Mouse (Mus musculus): ENCODE data around the gene Ppat. TPM values are rescaled to one million over a fixed set of nuclear protein-coding genes. Genes with fewer than 3 reads are reported as not detected.
A peak's percentile ranks its signal among the peaks of the same experiment; 100 is the strongest.
"Not testable (repeated sequence)": the region's sequence is repeated elsewhere in the genome, so short reads cannot be mapped to it uniquely, and the experiment has no call there.

Ppat gene
- polyA plus RNA-seq, 1 experiment from 2014 or later, result 73.0 TPM

DNA sequence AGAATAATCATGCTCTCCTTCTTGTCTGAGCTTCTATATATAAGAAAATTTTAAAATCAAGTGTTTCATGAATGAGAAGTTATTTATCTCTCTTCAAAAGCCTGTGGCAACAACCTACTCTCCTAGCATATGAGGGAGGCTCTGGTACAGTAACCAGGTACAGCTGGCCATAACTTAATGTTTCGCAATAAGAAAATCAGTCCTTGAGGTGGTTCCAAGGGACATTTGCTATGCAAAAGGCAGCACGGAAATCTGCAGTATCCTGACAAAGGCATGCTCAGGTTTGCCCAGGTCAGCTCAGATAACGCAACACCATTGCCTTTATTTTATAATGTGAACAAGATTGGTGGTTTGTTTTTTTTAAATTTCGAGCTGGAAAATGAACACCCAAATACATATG, 9.4 kb downstream of the Ppat start:
- Histone ChIP-seq H3K27me3 (replicated peaks; ENCODE audit: control insufficient read depth, insufficient read depth, low read length) (no peaks in the 10 kb centered on the region), H3K9ac (ENCODE audit: low read depth, low read length) (no peak overlapping the region), H3K4me3 (ENCODE audit: low read depth, low read length) (no peak overlapping the region), H3K4me1 (replicated peaks; ENCODE audit: control insufficient read depth, insufficient read depth, low read length) (peaks cover 3% of the 10 kb centered on the region; the same call in 1 of the 2 replicates), H3K9me3 (ENCODE audit: control insufficient read depth, low read length) (peaks cover 4% of the 10 kb centered on the region; the same call in 1 of the 2 replicates), H3K36me3 (ENCODE audit: control insufficient read depth, insufficient read depth, low read length) (peaks cover 30% of the 10 kb centered on the region), H3K27ac (ENCODE audit: low read depth, low read length) (no peak overlapping the region), H3K4me2 (no peak overlapping the region)
- WGBS, result 88% methylated on average over 4 of the region's 4 CpGs
- ATAC-seq (replicated peaks; ENCODE audit: low FRiP score), result no peak
- no peak for DNase-seq (ENCODE audit: low spot score)

DNA sequence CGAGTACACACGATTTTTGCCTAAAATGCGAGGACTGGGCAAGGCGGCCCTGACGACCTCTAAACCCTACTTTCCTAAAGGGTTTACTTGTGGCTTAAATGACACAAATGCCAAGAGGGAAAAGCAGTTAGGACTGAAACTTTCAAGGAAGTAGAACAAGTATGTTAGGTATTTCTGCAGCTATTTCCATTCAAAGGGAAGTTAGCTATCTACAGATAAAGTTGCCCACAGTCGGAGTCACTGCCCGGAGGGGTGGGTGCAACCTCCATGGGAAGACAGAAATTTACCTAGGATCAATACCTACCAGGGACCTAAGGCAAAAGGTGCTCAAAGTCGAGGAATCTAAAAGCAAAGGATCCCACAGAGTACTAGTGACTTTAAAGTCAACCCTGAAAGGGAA, 11.7 kb downstream of the Ppat start:
- peaks cover 24% of the 10 kb centered on the region for H3K36me3 ChIP-seq (ENCODE audit: control insufficient read depth, insufficient read depth, low read length)
- H3K4me3 ChIP-seq (ENCODE audit: low read depth, low read length), result no peak overlapping the region
- no peaks in the 10 kb centered on the region for H3K27me3 ChIP-seq (replicated peaks; ENCODE audit: control insufficient read depth, insufficient read depth, low read length)
- H3K4me2 ChIP-seq, result no peak overlapping the region
- 86% methylated on average over 8 of the region's 8 CpGs for WGBS
- H3K27ac ChIP-seq (ENCODE audit: low read depth, low read length), result no peak overlapping the region
- no peak for ATAC-seq (replicated peaks; ENCODE audit: low FRiP score)
- no peaks in the 10 kb centered on the region for H3K4me1 ChIP-seq (replicated peaks; ENCODE audit: control insufficient read depth, insufficient read depth, low read length)
- H3K9me3 ChIP-seq (ENCODE audit: control insufficient read depth, low read length), result peaks cover 4% of the 10 kb centered on the region; the same call in 1 of the 2 replicates
- DNase-seq (ENCODE audit: low spot score), result no peak
- H3K9ac ChIP-seq (ENCODE audit: low read depth, low read length), result no peak overlapping the region

DNA sequence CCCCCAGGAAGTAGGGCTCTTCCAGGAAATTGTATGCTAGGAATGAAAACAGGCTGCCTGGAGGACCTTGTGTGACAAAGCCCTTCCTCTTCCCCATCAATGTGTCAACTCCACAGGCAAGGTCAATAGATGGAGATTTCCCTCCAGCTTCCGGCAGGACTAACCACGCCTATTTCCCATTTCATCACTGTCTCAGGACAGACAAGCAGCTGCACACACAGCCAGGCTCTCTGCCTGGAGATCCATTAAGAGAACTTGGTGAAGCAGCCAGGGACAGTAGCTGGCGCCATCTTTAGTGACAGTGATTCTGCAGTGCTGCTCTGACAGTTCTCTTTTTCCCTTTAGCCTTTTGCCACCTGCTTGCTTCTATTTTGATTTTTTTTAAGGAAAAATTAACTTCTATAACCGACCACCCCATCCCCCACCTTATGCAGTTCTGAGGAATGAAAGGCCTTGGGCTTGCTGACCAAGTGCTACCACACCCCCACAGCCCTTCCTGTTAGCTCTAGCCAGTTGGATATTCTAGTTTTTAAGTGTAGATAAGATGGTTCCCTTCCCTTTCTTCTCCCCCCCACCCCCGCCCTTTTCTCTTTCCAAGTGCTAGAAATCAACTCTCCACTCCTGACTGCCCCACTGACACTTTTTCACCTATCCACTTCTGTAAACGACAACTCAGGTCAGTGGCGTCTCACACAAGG, 22.0 kb downstream of the Ppat start:
- Histone ChIP-seq H3K36me3 (ENCODE audit: control insufficient read depth, insufficient read depth, low read length) (peaks cover 22% of the 10 kb centered on the region), H3K4me1 (replicated peaks; ENCODE audit: control insufficient read depth, insufficient read depth, low read length) (peaks cover 10% of the 10 kb centered on the region), H3K4me3 (ENCODE audit: low read depth, low read length) (no peak overlapping the region), H3K9ac (ENCODE audit: low read depth, low read length) (no peak overlapping the region), H3K4me2 (peak overlapping the region; percentile 29; the same call in 1 of the 2 replicates), H3K9me3 (ENCODE audit: control insufficient read depth, low read length) (no peaks in the 10 kb centered on the region), H3K27ac (ENCODE audit: low read depth, low read length) (no peak overlapping the region; the same call in 1 of the 2 replicates), H3K27me3 (replicated peaks; ENCODE audit: control insufficient read depth, insufficient read depth, low read length) (no peaks in the 10 kb centered on the region)
- WGBS, result 50% methylated on average over 7 of the region's 7 CpGs
- no peak for DNase-seq (ENCODE audit: low spot score)
- peak; percentile 45; the same call in 1 of the 2 replicates for ATAC-seq (replicated peaks; ENCODE audit: low FRiP score)

DNA sequence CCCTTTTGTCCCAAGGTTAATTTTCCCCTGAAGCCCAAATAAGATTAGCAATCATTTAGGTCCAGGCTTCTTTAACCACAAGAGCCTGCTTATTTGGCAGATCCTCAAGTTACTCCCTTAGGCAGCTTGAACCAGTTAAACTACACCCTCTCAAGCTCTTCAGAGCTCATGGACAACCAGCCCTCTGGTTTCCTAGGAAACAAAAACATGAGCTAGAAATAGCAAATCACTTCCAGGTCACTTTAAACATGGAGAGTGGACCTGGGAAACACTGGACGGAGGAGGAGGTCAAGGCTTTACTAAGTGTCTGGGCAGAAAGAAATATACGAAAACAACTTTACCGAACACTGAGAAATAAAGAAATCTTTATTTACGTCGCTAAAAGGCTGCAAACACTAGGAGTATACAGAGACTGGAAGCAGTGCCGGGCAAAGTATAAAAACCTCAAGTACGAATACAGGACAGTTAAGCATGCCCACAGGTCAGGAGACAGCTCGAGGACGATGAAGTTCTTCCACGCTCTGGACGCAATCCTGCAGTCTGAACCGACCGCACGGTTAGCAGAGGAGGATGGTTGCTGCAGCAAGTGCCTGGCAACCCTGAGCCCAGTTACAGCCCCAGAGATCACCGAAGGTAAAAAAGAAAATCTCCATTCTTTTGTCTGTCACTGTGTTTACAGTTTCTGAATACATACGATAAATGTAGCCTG, 23.1 kb downstream of the Ppat start:
- peaks cover 10% of the 10 kb centered on the region for H3K4me1 ChIP-seq (replicated peaks; ENCODE audit: control insufficient read depth, insufficient read depth, low read length)
- no peak overlapping the region for H3K27ac ChIP-seq (ENCODE audit: low read depth, low read length)
- peaks cover 26% of the 10 kb centered on the region for H3K36me3 ChIP-seq (ENCODE audit: control insufficient read depth, insufficient read depth, low read length)
- no peak overlapping the region for H3K4me3 ChIP-seq (ENCODE audit: low read depth, low read length)
- H3K9ac ChIP-seq (ENCODE audit: low read depth, low read length), result no peak overlapping the region
- DNase-seq (ENCODE audit: low spot score) (no peak), ATAC-seq (replicated peaks; ENCODE audit: low FRiP score) (no peak)
- no peak overlapping the region for H3K4me2 ChIP-seq
- H3K27me3 ChIP-seq (replicated peaks; ENCODE audit: control insufficient read depth, insufficient read depth, low read length), result no peaks in the 10 kb centered on the region
- WGBS, result 87% methylated on average over 16 of the region's 16 CpGs
- no peaks in the 10 kb centered on the region for H3K9me3 ChIP-seq (ENCODE audit: control insufficient read depth, low read length)

DNA sequence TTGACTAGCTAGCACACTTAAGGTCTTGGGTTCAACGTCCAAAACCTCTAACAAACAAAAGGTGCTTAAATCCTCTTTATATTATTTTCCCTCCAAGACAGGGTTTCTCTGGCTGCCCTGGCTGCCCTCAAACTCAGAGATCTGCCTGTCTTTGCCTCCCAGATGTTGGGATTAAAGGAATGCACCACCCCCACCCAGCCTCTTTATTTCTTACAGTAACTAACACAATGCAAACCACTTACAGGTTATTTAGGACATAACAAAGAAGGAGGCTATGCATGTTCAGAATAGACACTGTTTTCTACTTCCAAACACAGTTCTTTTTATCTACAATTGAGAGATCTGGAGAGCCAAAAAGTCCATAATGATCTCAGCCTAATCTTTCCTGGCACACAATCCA, 27.1 kb downstream of the Ppat start:
- Histone ChIP-seq H3K9me3 (ENCODE audit: control insufficient read depth, low read length) (no peaks in the 10 kb centered on the region), H3K4me3 (ENCODE audit: low read depth, low read length) (no peak overlapping the region), H3K9ac (ENCODE audit: low read depth, low read length) (no peak overlapping the region), H3K36me3 (ENCODE audit: control insufficient read depth, insufficient read depth, low read length) (peaks cover 32% of the 10 kb centered on the region), H3K4me1 (replicated peaks; ENCODE audit: control insufficient read depth, insufficient read depth, low read length) (peaks cover 2% of the 10 kb centered on the region), H3K27me3 (replicated peaks; ENCODE audit: control insufficient read depth, insufficient read depth, low read length) (no peaks in the 10 kb centered on the region), H3K27ac (ENCODE audit: low read depth, low read length) (no peak overlapping the region), H3K4me2 (no peak overlapping the region)
- ATAC-seq (replicated peaks; ENCODE audit: low FRiP score) (no peak), DNase-seq (ENCODE audit: low spot score) (no peak)
- WGBS, result 92% methylated on average over 1 of the region's 1 CpGs

DNA sequence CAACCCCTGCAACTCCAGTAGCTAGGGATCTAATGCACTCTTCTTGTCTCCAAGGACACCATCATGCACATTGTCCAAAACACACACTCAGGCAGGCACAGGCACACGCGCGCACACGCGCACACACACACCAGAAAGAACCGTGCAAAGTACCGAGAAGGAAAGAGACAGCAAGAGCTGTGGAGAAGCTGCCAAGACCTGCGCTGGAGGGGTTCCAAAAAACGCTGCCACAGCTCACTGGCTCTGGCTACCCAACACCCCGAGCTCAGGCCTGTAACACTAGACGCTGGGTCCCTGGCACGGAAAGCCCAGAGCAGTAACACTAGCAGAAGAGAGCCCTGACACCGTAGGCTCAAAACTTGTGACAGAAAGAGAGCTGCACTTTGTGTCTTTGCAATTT, 27.9 kb downstream of the Ppat start:
- 92% methylated on average over 13 of the region's 13 CpGs for WGBS
- Histone ChIP-seq H3K4me3 (ENCODE audit: low read depth, low read length) (no peak overlapping the region), H3K27ac (ENCODE audit: low read depth, low read length) (no peak overlapping the region), H3K36me3 (ENCODE audit: control insufficient read depth, insufficient read depth, low read length) (peaks cover 38% of the 10 kb centered on the region), H3K4me1 (replicated peaks; ENCODE audit: control insufficient read depth, insufficient read depth, low read length) (no peaks in the 10 kb centered on the region; the same call in 1 of the 2 replicates), H3K9me3 (ENCODE audit: control insufficient read depth, low read length) (no peaks in the 10 kb centered on the region), H3K27me3 (replicated peaks; ENCODE audit: control insufficient read depth, insufficient read depth, low read length) (no peaks in the 10 kb centered on the region), H3K9ac (ENCODE audit: low read depth, low read length) (no peak overlapping the region), H3K4me2 (no peak overlapping the region)
- DNase-seq (ENCODE audit: low spot score) (no peak), ATAC-seq (replicated peaks; ENCODE audit: low FRiP score) (no peak)

DNA sequence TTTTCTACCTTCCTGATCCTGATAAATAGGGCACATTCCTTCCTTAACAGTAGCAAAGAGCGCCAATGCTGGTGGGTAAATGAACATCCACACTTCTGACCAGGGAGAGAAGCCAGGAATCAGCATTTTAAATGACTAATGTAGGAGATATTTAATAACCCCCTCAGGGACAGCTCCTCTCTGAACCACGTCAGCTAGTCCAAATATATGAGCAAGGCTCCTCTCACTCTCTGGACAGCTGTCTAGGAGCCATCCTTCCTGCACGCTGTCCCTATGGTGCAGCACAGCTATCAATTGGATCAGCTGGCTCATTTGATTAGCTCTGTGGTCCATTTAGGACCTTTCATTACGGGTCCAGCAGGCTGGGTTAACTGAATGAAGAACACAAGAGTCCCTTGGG, 28.5 kb downstream of the Ppat start:
- no peak overlapping the region for H3K9ac ChIP-seq (ENCODE audit: low read depth, low read length)
- no peak overlapping the region for H3K4me2 ChIP-seq
- no peaks in the 10 kb centered on the region for H3K4me1 ChIP-seq (replicated peaks; ENCODE audit: control insufficient read depth, insufficient read depth, low read length)
- H3K4me3 ChIP-seq (ENCODE audit: low read depth, low read length), result no peak overlapping the region
- peaks cover 44% of the 10 kb centered on the region for H3K36me3 ChIP-seq (ENCODE audit: control insufficient read depth, insufficient read depth, low read length)
- H3K27ac ChIP-seq (ENCODE audit: low read depth, low read length), result no peak overlapping the region
- H3K9me3 ChIP-seq (ENCODE audit: control insufficient read depth, low read length), result no peaks in the 10 kb centered on the region
- ATAC-seq (replicated peaks; ENCODE audit: low FRiP score) (no peak), DNase-seq (ENCODE audit: low spot score) (no peak)
- 85% methylated on average over 4 of the region's 4 CpGs for WGBS
- H3K27me3 ChIP-seq (replicated peaks; ENCODE audit: control insufficient read depth, insufficient read depth, low read length), result no peaks in the 10 kb centered on the region

DNA sequence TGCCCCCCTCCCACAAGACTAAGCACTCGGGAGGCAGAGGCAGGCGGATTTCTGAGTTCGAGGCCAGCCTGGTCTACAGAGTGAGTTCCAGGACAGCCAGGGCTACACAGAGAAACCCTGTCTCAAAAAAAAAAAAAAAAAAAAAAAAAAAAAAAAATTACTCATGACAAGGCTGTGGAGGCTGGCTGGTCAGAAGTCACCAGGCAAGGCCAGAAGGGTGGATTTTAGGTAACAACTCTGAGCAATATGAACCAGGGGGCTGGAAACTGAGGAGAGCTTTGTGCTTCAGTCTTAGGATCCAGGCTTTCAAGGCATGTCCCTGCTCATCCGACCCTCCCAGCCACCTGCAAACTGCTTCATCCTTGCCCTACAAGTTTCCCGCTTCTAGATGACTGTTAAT, 38.9 kb downstream of the Ppat start:
- not testable (repeated sequence) for H3K27ac ChIP-seq (ENCODE audit: low read depth, low read length); H3K9ac ChIP-seq (ENCODE audit: low read depth, low read length); H3K4me1 ChIP-seq (replicated peaks; ENCODE audit: control insufficient read depth, insufficient read depth, low read length); H3K4me3 ChIP-seq (ENCODE audit: low read depth, low read length); H3K9me3 ChIP-seq (ENCODE audit: control insufficient read depth, low read length); DNase-seq (ENCODE audit: low spot score); ATAC-seq (replicated peaks; ENCODE audit: low FRiP score); H3K4me2 ChIP-seq; H3K27me3 ChIP-seq (replicated peaks; ENCODE audit: control insufficient read depth, insufficient read depth, low read length)
- H3K36me3 ChIP-seq (ENCODE audit: control insufficient read depth, insufficient read depth, low read length), result peaks cover 12% of the 10 kb centered on the region
- 94% methylated on average over 5 of the region's 5 CpGs for WGBS

DNA sequence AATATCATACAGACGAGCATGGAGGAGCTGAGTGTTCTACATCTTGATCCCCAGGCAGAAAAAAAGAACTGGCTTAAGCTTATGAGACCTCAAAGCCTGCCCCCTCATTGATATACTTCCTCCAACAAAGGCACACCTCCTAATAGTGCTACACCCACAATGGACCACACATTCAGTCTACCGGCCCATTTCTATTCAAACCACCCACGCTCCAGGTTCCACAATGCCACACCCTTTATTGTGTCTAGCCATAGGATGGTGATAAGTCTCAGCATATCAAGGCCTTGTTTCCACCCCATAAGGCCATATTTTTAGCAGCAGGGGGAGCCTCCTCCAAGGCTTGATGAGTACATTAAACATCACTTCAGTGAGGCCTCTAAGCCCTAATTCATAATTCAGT, 40.6 kb downstream of the Ppat start:
- Histone ChIP-seq H3K4me3 (ENCODE audit: low read depth, low read length) (no peak overlapping the region), H3K36me3 (ENCODE audit: control insufficient read depth, insufficient read depth, low read length) (peaks cover 9% of the 10 kb centered on the region; the same call in 1 of the 2 replicates), H3K4me2 (no peak overlapping the region), H3K27ac (ENCODE audit: low read depth, low read length) (no peak overlapping the region), H3K9ac (ENCODE audit: low read depth, low read length) (no peak overlapping the region), H3K9me3 (ENCODE audit: control insufficient read depth, low read length) (no peaks in the 10 kb centered on the region), H3K27me3 (replicated peaks; ENCODE audit: control insufficient read depth, insufficient read depth, low read length) (no peaks in the 10 kb centered on the region), H3K4me1 (replicated peaks; ENCODE audit: control insufficient read depth, insufficient read depth, low read length) (peaks cover 12% of the 10 kb centered on the region)
- ATAC-seq (replicated peaks; ENCODE audit: low FRiP score) (no peak), DNase-seq (ENCODE audit: low spot score) (no peak)
- 71% methylated on average over 3 of the region's 3 CpGs for WGBS

All from liver, embryonic 11.5 days (tissue).